Mouse (Mus musculus) kidney, postnatal 4 days (tissue): Measurements from ENCODE around the gene Psmd5.

ENCODE experiments used
- DNase-seq, 2 experiments: peaks; one replicate each; pipeline ENCODE4 v3.0.0; 2021; ENCODE audit warnings: mixed read lengths in 2 of 2

Gene Psmd5

DNA sequence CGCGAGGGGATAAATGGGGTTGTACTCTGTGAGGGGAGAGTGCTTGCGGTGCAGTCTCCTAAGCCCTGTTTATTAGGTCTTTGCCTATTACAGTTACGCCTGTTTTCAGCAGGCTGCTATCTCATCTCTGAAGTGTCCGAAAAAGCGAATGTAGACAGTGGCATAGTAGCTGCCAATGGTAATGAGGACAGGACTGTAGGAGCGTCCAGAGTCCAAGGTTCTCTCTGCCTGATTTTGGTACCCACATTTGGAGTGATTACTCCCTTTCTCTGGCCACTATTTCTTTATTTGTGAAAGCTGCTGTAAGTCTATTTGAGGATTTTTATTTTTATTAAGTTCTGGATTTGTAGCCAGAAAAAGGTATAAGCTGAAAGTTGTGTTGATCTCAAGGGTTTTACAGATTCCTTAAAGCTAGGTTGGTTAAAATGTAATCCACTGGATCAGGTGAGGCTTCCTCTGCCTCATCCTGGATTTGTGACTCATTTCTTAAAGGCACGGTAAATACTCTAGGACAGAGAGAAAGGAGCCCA lies at the start of gene Psmd5:
TSS of gene Psmd5 (minus strand) at position 153 of the 530 bp plus-strand sequence.
- DNase-seq = peak in 1 of 2 experiments; percentile 38

DNA sequence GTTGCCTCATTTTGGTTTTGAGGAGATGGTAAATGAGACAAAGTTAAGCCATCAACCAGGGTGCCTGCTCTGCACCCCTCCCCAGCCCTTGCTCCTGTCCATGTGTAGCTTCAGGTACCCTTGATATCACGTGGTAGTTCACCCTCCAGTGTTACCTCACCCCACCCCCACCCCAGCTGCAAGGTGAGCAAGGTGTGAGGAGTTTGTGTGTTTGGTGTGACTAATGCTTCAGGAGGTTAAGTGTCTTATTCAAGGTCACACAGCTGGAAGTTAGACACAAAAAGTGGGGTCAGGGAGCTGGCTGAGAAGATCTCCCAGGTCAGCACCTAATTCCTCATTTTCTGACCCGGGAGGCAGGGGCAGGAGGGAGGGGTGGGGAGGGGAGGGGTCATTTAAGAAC lies 48.0 kb upstream of the Psmd5 start:
- DNase-seq = no peak

DNA sequence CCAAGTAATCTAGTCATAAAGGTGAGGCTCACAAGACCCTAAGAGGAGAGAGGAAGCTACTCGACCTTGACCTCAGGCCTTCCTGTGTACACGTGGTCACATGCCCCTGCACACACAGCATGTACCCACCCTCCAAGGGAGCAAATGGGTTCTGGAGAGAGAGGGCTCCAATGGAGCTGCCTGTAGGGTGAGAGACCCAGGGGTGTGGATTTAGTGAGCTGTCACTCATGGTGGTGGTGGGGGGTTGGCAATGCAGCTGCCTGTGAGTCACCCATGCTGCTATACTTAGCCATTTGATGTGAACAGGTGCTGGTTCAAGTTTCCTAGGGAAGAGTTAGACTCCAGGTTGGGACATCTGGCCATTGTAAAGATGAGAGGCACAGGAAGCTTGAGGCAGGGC lies 45.4 kb upstream of the Psmd5 start:
- no peak for DNase-seq

DNA sequence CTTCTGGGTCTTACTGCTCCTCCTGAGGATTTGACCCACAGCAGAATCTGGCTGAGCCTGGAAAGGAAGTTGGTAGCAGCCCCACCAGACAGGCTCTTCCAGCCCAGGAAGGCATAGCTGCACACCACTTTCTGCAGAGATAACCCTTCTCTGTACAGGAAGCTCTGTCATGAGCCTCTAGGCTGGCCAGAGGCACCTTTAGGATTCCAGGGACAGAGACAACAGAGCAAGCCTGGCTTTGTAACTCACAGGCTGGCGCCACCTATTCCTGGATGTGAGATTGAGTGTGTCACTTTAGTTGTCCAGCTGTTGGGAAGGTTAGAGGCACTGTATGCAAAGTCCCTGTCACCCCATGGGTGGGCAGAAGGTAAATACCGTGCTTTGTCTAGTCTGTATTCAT lies 40.3 kb upstream of the Psmd5 start:
- DNase-seq = no peak

DNA sequence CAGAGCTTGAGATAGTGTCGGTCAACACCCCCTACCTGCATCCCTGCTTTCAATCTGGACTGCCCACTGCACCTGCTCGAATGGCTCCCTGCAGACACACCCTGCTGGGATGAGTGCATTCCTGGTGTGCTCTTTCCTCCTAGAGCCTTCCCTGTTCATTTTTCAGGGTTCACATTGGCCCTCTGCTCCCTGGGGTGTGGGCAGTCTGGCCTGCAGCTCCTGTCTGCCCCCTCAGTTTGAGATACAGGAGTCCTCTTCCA lies 40.0 kb upstream of the Psmd5 start:
- DNase-seq = no peak

DNA sequence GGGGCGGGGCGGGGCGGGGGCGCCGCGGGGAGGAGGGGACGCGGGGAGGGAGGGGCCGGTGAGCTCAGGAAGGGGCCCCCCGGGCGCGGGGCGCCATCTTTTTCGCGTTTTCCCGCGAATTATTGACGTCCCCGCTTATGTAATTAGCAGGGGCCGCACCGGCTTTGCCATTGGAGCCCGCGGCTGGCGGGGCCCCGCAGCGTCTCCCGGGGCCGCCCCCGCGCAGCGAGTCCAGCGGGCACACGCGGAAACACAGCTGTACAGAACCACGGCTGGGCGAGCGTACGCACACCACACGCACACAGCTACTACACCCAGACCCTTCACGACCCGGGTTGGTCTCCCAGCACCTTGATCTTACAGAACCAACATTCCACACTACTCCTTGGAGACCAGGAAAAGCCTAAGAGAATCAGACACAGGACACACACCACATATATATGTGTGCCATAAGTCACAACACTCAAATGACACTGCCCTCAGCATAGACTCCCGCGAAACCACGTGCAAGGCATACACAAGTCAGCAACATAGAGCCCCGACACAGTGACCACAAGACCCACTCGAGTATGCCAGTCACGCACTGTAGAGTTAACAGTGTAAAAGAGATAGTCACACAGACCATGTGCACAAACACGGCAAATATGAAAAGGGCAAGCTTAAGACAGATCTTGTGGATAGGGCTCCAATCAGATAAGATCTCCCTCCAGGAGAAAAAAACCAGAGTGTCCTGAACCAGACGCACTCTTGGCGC lies 39.5 kb upstream of the Psmd5 start:
- peak; percentile 55 to 67 for DNase-seq

DNA sequence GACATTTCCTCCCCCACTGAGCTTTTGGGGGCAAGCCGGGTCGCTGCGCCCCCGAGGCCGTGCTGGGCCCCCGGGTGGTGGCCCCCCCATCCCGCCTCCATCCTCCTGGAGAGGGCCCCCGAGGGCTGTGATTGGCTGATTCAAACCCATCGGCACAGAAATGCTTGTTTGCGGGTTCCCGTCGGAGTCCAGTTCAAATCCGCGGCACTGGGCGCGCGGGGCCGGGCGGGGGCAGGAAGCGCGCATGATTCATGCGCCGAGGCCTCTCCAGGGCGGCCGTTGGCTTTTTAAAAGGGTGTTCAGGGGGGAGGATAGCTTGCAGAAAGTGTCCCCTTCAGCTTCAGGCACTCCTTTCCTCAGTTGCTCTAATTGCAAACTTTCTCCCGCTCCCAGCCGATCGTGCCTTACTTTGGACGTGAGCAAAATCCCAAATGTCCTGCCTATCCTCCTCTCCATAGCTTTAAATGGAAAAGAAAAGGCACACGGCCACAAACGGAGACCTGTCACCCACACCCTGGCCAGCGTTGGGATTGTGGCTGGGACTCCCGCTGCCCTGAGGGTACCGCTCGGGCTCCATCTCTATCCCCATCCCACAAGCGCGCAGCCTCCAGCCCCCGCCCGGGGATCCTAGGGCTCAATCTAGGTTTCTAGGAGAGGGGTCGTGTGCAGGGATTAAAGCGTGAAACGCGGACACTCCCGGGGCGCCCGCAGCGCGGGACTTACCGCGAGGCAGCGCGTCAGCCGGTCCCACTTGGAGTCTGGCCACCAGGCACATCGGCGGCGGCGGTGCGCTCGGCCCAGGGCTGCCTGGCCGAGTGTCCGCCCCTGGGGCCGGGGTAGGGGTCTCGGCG lies 38.7 kb upstream of the Psmd5 start, which contains the start of gene Phf19:
TSS of gene Phf19 (minus strand) at position 809 of the 851 bp plus-strand sequence.
- peak; percentile 49 to 65 for DNase-seq

DNA sequence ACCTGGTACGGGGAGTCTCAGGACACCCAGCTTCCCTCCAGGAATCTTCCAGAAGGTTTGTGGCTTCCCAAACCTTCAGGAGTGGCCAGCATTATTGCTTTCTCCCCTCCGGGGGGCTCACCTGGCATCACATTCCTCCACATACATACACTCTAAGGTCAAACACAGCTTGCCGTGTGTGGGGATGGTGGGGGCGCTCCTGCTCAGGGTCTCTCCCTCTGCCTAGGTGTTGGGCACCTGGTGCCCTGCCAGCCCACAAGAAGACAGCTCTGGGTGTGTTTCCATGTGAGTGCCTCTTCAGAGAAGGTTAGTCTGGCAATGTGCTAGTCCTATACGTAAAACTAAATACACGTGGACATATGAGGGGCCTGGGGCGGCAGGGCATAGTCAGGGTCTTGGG lies 37.8 kb upstream of the Psmd5 start:
- DNase-seq = no peak

DNA sequence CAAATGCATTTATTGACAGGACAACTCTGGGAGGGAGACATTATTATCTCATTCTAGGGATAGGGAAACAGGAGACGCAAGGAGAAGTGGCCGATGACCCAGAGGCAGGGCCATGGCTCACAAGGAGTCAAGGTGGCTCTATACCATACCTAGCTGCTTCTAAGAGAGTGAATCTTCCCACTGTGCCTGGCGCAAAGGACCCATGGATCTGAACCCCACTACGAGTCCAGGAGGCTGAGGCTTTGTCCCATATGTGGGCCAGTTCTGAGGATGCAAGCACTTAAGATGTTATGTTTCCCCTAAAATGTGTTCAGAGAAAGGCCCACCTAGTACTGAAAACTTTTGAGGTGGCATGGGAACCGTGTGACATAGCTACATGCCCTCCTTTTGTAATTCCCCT lies 37.1 kb upstream of the Psmd5 start:
- DNase-seq = no peak

DNA sequence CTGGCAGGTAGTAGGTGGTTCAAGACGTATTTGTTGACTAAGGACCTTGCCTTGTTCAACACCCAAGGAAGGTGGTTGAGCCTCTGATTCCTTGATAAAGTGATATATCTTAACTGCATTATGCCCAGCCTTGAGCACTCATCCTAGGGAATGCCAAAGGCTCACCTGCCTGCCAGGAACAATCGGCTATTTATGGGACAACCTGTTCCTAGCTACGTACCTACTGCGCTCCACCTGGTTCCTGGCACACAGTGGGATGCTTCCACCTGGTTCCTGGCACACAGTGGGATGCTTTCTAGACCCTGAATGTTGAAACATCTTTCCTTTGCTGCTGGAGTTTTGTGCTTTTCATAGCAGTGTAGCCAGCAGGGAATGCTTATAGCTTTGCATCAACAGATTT lies 35.0 kb upstream of the Psmd5 start:
- DNase-seq = no peak

DNA sequence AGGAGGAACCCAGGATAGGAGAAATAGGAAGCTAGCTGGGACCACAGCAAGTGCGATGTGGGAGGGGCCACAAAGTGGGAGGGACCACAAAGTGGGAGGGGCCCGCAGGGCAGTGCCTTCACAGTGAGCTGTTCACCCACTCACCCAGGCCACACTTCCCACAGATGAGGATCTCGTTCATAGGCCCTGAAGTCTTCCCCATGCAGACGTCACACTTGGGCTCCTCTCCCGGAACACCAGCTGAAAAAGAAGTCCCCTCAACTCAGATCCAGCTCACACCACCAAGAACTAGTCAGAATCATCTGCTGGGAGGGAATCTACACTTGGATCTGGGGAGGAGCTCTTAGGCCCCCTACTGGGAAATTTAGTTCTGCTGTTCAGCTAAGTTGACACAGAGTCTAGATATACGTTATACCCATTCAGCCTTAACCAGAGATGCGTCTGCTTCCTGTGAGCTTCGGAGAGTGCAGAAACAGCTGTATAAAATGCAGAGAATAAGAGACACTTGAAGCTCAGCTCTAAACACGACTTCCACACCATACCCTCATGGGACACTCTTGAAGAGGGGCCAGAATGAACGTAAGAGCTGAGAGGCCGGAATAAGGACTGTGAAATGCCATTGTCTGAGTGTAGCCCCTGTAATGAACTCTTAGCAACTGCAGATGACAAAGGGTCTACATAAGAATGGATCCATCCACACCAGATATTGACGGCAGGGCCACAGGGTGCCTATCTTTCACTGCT lies 32.3 kb upstream of the Psmd5 start:
- DNase-seq = peak; percentile 62 to 74

DNA sequence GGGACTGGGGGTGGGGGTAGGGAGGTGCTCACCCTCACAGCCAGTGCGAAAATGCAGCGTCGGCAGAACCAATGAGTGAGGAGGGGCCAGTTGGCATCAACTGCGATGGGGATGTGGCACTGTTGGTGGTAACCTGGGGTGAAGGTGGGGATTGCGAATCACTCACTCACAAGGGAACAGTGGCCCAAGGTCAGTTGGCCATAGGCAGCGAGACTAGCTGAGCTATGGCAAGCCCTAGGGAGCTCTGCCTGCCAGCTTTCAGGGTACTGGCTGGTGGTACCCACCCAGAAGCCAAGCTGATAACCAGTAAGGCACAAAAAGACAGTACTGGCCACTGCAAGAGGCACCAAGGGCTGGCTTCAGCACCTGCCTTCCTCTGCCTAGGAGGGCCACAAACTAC lies 31.7 kb upstream of the Psmd5 start:
- no peak for DNase-seq

DNA sequence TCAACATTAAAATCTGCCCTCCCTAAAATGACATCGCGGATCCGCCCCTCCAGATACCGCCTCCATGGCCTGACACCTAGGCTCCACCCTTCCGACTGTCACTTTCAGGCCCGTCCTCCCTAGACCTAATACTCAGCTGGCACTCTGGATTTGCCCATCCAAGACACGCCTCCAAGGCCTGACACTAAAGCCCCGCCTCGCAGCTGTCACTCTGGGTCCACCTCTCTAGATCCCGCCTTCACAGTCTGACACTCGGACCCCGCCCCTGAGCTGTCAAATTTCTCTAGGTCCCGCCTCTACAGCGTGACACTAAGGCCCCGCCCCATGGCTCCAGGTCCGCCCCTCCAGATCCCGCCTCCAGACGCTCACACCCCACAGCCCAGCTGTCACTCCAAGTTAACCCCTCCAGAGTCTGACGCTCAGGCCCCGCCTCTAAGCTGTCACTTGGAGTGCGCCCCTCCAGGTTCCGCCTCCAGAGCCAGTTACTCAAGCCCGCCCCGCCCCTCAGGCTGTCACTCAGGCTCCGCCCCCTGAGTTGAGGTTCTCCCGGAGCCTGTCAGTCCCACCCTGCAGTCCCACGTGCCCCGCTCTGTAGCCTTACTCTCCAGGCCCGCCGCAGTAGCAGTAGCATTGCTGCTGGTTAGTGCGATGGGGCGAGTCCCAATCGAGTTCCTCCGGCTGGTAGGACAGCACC lies 30.2 kb upstream of the Psmd5 start:
- DNase-seq = peak; percentile 99 to 100

DNA sequence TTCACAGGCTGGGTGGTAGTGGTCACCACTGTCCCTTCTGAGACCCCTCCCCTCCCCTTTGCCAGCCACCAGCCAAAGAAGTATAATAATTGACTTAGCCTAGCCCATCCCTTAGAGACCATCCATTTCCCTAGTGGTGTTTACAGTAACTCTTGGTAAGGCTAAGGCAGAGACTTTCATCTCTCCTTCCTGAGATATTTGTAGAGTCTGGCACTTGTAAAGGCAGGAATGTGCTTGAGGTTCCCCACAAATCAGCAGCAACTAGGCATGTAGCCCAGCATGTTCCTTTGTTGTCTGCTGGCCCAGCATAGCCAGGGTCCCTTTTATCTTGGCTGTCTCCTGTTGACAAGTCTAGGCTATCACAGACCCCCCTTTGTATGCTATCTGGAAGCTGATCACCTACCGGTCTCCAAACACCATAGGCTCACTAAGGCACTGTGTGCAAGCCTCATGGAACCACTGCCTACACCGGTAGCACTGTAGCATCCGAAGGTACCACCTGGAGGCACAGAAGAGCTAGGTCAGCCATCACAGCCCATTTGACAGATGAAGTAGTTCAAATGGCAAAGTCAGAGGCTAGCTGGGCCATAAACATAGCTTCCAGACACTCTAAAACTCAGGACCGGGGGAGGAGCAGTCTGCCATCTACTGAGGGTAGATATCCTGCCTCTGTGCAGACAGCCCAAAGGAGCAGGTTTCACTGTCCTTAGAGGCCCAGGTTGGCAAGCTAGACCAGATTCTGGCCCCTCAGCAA lies 29.1 kb upstream of the Psmd5 start:
- DNase-seq = no peak

DNA sequence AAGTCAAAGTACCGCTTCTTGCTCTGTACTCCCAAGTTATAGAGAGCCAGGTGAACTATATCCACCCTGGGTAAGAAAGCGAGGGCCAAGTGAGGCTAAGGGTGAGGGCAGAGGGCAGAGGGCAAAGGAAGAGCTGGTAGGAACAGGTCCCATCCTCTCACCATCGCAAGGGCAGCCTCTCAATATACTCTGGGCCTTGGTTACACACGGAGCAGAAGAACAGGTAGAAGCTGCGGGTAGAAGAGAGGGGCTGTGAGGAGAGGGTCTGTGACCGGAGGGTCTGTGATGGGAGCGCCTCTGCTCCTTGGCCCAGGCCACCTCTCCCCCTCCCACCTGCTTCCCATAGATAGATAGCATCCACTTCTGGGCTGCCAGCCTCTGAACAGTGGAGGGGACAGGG lies 28.4 kb upstream of the Psmd5 start:
- no peak for DNase-seq

DNA sequence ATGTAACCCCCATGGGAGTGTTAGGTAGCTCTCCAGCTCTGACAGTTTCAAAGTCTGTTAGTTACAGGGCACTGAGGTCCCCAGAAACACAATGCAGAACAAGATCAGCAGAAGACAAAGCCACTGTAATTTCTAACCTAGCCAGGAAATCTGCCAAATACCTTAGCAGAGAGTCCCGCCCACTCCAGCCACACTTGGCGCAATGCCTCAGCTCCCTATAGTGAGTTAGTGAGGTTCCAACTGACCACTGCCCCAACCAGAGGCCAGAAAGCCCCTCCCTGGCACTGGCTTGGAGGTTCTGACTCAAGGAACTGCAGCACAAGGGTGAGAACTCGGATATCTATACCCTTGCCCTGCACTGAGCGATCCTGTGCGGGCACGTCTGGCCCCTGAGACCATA lies 28.0 kb upstream of the Psmd5 start:
- no peak for DNase-seq

DNA sequence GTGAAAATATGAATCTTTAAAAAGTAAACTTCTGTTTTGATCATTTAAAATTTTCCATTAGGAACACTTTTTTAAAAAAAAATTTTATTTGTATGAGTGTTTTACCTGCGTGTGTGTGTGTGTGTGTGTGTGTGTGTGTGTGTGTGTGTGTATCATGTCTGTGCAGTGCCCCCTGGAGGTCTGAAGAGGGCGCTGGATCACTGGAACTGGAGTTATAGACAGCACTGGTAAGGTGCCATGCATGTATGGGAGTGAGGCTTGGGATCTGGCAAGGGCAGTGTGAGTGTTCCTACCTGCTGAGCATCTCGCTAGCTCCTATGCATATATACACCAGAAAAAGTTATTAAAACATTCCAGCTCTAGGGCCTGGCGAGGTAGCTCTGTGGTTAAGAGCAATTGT lies 27.0 kb upstream of the Psmd5 start:
- DNase-seq = no peak

DNA sequence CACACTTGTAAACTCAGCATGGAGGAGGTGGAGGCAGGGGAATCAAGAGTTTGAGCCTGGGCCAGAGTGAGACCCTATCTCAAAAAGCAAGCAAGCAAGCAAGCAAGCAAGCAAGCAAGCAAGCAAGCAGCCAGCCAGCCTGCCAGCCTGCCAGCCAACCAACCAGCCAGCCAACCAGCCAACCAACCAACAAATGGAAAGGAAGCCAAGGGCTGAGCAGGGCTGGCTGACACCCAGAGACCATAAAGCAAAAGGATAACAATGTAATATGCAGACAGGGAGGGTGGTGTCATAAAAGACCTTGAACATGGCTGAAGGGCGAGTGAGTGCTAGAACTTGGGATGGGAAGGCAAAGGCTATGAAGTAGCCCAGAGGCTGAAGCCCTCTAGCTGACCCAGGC lies 25.6 kb upstream of the Psmd5 start:
- no peak for DNase-seq

DNA sequence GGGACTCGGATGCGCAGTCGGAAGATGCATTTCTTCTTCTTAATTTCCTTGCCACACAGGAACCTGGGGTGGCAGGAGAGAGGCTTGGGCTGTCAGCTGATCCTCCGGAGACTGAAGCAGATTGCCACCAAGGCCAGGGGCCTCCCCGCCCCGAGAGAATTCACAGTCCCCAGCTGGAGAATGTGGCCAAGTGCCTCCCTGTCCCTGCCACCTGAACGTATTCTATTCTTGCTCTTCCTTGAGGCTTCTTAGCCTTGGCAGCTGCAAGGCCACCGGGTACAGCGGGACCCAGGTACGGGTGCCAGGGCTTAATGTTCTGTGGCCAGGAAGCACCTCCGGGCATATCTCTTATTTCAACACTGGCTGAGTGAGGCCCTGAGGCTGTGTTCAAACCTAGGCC lies 24.9 kb upstream of the Psmd5 start:
- DNase-seq = no peak

DNA sequence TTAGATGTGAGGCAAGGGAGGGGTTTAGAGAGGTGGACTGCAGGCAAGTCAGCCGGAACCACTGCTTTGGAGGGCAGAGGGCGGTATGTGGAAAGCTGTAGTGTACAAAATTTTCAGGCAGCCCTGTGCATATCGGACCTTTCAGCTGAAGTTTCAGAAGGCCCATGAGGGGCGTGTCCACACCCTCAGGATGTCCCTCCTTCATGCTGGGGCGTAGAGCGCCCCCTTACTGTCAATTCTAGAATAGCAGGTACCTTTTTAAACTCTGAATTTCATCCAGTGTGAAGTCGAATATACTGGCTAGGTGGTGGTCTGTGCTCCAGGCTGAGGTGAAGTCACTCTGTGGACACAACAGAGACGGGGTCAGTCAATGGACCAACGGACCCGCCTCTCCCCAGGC lies 23.1 kb upstream of the Psmd5 start:
- peak; percentile 66 to 80 for DNase-seq

DNA sequence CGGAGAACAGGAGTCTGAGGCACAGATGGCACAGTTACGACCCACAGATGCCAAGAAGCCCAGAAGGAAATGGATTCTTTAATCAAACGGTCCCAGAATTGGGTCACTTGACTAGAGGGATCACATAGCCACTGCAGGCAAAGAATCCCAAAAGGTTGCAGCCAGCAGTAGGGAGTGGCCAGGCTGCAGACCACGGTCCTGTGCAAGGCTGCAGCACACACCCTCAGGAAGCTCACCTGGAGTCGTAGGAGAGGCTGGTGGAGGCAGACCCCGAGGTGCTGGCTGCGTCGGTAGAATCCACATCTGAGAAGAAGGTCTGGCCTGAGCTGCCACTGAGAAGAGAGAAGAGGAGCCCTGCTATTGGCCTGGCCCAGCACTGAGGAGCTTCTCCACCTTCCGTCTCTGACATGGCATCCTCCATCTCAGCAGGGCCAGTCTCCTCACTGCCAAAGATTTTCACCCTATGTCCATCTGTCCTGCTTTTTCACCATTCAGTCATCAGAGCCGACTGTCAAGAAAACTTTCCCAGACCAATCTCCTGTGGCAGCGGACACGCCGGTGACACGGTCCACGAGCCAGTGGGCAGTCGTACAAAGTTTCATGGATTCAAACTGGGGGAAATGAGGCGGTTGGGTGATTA lies 22.2 kb upstream of the Psmd5 start:
- no peak for DNase-seq
